Mouse (Mus musculus) thymus, postnatal 25 days (tissue): ENCODE results near the gene Tmed2.
A peak's percentile ranks its signal among the peaks of the same experiment; 100 is the strongest.
"Not testable (repeated sequence)": the region's sequence is repeated elsewhere in the genome, so short reads cannot be mapped to it uniquely, and the experiment has no call there.

Experiments used
- DNase-seq: peaks from one replicate; pipeline ENCODE4 v3.0.0; 2022

The Tmed2 gene

GRCm38 (mm10) chr5:124540383-124540786 lies at the start of gene Tmed2:
Tmed2 (plus strand) TSS chr5:124540695.
- DNase-seq, result peak; percentile 92

DNA sequence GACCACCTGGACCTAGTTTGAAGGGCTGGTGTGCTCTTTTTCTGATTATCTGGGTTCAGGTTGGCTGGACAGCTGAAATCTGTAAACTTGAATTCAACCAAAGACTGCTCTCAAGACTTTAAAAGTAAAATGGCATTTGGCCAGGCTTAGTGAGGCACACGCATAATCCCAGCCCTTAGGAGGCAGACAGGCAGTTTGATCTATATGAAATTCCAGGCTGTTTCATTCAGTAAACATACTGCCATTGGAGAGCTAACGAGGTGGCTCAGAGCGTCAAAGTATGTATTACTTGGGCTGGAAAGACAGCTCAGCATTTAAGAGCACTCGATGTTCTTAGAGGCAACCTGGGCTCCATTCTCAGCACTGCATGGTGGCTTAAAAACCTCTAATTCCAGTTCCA lies 48.8 kb upstream of the Tmed2 start:
- DNase-seq, result no peak

GRCm38 (mm10) chr5:124492618-124493017 lies 47.9 kb upstream of the Tmed2 start:
- DNase-seq, result no peak

DNA sequence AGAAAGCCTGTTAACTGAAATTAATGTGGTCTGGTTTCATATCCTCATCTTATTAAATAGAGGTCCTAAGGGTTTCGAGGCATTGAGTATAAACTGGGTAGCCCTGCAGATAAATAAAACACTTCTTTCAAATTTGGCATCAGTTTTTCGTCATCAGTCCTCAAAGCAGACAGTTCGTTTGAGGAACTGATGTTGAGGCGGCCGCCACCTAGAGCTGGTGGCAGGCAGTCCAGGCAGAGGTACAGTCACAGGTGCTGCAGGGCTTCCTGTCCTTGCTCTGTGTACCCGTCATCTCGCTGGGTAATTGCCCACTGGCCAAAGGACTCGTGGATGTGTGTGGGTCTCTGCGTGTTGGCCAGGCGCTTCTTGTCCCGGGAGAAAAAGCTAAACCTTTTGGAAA lies 47.0 kb upstream of the Tmed2 start:
- DNase-seq, result no peak

- DNase-seq, result peak; percentile 46
Observed at GRCm38 (mm10) chr5:124495547-124495946, 44.9 kb upstream of the Tmed2 start.

- peak; percentile 41 for DNase-seq
Observed at GRCm38 (mm10) chr5:124496614-124497514, 43.6 kb upstream of the Tmed2 start.

DNA sequence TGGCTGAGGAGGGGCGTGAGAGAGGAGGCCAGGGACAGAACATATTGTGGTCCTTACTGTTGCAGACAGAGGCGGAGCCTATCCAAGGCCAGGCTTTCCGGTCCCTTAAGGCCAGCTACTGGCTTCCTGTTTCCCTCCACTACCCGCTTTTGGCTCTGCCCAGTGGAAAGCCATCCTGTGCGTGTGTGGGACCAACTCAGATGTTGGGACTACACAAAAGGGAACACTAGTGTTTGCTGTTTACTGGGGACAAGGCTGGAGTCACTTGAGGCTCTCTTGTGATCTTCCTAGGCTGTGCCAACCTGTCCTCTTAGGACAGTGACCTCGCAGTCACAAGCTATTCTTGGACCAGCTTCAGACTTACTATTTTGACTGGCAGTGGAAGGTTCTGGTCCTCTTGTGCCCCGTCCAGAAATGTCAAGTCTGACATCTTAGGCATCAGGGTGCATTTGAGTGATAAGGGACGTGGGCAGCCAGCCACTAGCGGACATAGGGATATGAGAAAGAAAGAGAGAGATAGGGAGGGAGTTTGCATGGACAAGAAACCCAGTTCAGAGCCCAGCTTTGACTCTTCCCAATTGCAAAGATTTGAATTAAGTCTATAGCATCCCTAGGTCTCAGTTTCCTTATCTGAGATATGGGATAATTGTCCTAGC lies 42.1 kb upstream of the Tmed2 start:
- no peak for DNase-seq

DNA sequence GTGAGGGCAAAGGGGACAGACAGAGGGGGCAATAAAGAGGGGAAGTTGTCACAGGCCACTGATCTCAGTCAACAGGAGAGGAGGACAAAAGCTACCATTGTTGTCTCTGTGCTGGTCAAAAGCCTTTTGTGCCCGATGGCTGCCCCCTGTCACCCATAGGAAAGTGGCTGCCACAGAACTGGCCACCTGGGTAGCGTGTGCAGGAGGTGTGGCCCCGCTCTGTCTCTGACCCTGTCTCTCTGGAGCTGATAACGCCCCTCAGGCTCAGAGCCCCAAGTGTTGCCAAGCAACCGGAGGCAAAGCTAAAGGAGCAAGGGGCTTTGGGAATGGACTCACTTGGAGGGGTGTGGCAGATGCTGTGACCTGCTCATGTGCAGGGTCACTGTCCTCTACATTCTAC lies 41.5 kb upstream of the Tmed2 start:
- DNase-seq, result no peak

- not testable (repeated sequence) for DNase-seq
Observed at GRCm38 (mm10) chr5:124500037-124500436, 40.5 kb upstream of the Tmed2 start.

DNA sequence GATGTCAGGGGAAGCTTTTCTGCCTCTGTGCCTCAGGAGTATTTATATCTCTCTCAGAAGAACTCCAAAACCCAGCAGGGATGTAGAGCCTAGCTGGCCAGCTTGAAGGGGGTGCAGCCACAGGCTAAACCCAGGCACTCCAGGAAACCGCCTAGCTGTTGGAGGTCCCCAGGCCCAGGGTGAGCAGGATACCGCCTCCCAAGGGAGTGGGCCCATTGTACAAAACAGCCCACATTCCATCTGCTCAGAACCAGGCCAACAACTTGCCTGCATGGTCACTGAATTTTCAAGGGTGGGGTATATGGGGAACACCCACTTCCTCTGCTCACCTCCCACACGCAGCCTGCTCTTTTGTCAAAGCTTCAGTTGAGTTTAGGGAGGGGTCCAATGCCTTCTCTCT lies 39.9 kb upstream of the Tmed2 start:
- DNase-seq, result no peak

DNA sequence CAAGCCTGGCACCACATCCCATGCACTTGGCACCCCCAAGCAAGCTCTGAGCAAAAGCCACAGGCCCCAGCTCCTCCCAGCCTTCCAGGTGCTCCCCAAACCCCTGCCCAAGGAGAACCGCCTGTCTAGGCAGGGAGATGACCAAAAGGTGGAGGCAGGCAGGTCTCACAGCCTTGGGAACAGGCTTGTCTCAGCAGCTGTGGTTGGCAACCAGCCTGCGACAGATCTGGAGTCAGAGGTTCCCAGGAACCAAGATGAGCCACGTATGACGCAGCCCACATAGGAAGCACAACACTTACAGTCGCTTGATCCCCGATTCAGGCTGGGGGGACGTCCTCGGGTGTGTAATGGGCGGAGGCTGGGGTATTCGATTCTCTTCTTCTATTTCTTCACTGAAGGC lies 39.0 kb upstream of the Tmed2 start:
- no peak for DNase-seq

DNA sequence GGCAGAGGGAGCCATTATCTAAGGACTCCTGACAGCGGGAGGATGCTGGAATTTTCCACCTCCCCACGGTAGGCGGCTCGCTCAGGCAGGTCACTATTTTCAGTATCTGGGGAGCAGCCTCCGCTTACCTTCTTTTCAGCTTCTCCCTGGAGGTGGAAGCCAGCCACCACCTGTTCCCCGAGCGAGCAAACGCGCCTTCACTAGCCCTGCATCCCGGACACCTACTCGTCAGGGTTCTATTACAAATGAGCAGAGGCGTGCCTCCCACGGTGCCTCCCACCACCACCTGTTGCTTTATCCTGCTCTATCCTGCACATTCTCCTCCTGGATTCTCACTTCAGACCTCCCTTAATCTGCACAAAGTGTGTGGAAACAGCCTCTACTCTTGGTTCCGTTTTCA lies 36.8 kb upstream of the Tmed2 start:
- DNase-seq, result no peak

DNA sequence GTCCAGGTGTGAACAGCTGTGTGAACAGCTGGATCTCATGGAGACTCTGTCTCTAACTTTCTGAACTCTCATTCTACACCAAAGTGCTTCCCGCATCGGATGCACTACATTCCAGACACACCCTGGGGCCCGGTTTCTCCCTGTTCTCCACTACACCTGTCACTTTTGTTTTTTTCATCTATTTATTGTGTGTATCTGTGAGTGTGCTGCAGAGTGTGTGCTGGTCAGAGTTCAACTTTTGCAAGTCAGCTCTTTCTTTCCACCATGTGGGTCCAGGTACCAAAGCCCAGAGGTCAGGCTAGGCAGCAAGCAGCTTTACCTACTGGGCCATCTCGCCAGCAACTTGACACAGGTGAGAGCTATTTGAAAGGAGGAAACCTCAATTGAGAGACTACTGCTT lies 35.3 kb upstream of the Tmed2 start:
- no peak for DNase-seq

DNA sequence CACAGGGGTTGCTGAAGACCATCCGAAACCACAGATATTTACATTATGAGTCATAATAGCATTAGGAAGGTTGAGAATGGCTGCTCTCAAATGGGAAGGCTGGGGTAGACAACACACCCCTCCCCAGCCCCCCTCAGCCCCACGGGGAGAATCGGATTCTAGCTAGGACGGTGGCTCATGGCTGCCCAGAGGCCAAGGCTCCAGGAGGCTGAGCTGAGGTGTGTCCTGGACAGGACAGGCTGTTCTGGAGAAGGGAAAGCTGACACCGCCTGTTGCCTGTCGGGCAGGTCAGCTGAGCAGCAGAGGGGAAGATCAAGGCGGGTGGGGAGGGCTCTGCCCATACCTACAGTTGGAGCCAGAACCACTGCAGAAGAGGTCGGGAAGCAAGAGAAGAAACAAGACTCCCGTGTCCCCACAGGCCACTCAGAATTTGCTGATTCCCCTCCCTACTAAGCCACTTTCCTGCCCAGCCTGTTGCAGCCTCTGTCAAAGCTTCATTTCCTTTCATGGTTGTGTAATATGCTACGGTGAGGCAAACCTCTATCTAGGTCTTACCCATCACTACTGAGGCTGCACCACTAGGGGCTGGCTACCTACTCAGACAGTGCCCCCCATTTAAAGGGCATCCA lies 33.6 kb upstream of the Tmed2 start:
- DNase-seq, result no peak

DNA sequence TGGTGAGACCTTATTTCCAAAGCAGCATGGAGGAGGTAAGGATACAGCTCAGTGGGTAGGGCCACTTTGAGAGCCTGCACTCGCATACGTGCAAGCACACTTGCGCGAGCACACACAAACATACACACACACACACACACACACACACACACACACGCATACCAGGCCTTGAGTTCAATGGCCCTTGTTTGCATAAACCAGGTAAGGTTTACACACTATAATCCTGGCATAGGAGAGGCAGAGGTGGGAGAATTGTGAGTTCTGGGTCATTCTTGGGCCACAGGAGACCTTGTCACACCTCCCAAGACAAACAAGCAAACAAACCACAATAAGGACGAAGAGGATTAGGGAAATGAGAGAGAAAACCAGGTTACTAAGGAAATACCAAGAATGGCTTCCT lies 31.3 kb upstream of the Tmed2 start:
- DNase-seq, result no peak

- no peak for DNase-seq
Observed at GRCm38 (mm10) chr5:124509742-124510237, 30.7 kb upstream of the Tmed2 start.

DNA sequence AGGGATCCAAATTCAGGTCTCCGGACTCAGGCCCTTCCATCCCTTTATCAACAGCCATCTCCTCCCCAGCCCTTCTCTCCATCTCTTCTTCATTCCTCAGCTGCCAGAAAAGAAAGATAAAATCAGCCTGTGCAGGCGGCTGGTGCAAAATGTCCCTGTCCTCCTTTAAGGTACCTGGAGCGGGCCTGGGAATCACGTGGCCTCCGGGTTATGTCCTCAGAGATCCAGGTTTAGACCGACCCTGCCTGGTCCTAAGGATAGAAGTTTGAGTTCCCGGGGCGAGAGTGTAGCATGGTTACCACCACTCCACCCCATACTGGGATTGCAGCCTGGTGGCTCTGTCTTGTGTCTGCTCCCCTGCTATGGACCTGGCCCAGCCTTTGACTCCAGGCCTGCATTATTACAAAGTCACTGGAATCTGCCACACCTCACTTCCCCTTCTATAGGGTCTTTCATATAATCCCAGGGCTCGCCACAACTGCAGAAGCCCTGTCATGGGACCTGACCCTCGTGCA lies 29.9 kb upstream of the Tmed2 start:
- DNase-seq, result no peak

- DNase-seq, result no peak
Observed at GRCm38 (mm10) chr5:124515789-124516188, 24.7 kb upstream of the Tmed2 start.

DNA sequence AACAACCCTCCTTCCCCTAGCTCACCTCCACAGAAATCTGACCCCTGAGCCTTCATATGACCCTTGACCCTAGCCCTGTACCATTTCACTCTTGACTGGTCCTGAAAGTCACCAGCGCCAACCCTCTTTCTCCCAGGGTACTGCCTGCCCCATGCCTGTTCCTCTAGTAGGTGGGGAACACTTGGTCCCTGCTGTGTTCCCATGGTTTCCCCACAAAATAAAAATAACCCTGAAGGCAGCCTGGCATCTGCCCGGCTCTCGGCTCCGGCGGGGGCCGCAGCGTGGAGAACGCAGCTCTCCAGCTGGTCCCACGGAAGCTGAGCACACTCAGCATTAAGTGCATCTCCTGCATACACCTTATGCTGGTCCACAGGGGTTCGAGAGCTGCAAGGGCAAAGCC lies 21.8 kb upstream of the Tmed2 start:
- no peak for DNase-seq

DNA sequence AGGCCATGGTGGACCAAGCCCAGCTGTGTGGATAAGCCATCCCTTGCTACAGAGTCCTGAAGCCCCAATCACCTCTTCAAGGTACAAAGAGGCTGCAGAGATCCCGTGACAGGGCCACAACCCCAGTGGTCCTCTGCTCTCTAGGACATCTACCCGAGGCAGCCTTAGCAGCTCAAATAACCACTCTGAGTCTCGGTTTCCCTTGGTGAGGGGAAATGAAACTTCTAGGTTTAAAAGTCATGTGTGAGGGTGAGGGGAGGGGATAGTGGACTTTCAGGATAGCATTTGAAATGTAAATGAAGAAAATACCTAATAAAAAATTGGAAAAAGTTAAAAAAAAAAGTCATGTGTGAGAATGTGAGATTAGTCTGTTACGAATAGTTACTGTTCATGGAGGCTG lies 18.9 kb upstream of the Tmed2 start:
- no peak for DNase-seq

DNA sequence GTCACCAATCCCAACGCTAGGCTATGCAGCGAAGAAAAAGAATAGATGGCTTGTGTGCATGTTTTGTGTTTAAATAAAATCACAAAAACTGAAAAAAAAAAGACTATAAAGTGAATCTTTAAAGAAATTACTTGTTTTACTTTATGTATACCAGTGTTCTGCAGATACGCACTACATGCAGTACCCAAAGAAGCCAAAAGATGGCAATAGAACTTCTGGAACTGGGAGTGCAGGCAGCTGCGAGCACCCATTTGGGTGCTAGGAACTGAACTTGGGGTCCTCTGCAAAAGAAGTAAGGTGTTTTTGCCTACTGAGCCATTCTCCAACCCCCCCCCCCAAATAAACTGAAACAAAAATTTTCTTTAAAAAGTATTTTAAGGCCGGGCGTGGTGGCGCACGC lies 17.5 kb upstream of the Tmed2 start:
- no peak for DNase-seq

GRCm38 (mm10) chr5:124524943-124525342 lies 15.6 kb upstream of the Tmed2 start:
- no peak for DNase-seq

GRCm38 (mm10) chr5:124528351-124528750 lies 12.1 kb upstream of the Tmed2 start:
- DNase-seq, result no peak

GRCm38 (mm10) chr5:124528791-124529190 lies 11.7 kb upstream of the Tmed2 start:
- no peak for DNase-seq
